ENCODE assay signal across 8 mouse cellular contexts in genomic region chr3:79202275-79203153, GRCm38 (mm10).
A peak's percentile ranks its signal among the peaks of the same experiment; 100 is the strongest.
DNase-seq lines count a peak whose midpoint lies in the region; ATAC-seq and TF ChIP-seq lines count a peak whose summit lies in the region.
"Had no signal": no experiment of that assay in that cellular context is flagged by ENCODE, and none has a peak within 500 bp of the region (broad histone marks: within the 10 kb centered on the region; RNA-seq: fewer than 3 reads in every experiment).

No protein-coding gene starts in this region.

- H3K4me1 ChIP-seq in forebrain, postnatal 0 days (ENCODE audit: insufficient read depth), result peaks cover 5% of the 10 kb centered on the region; the same call in 1 of the 2 replicates
- no peaks in the 10 kb centered on the region for H3K4me1 ChIP-seq in hindbrain, embryonic 11.5 days (replicated peaks; ENCODE audit: control insufficient read depth, insufficient read depth, low read length)

- peak; percentile 81 for ATAC-seq in forebrain, postnatal 0 days
- ATAC-seq in hindbrain, embryonic 11.5 days (ENCODE audit: low FRiP score), result peak; percentile 70

- peak; percentile 87 for DNase-seq in NIH3T3 (ENCODE audit: low read depth)
- peak; percentile 71 for DNase-seq in cerebellum, adult 11-12 months
- peak; percentile 85 for DNase-seq in forebrain, postnatal 0 days
- peak; percentile 83 for DNase-seq in hindbrain, embryonic 11.5 days (ENCODE audit: low spot score)
- DNase-seq in layer of hippocampus, adult 9-10 months (ENCODE audit: low spot score), result peak; percentile 84
- DNase-seq in lung, postnatal 10 days, result peak; percentile 90
- DNase-seq in retina, postnatal 1 day, result peak; percentile 82

- no peak overlapping the region for H3K4me2 ChIP-seq in forebrain, postnatal 0 days (ENCODE audit: low read depth)
- H3K4me2 ChIP-seq in hindbrain, embryonic 11.5 days (replicated peaks; ENCODE audit: low read depth, low read length), result no peak overlapping the region

- no peak overlapping the region for H3K27ac ChIP-seq in forebrain, postnatal 0 days (ENCODE audit: low read depth, low read length)
- H3K27ac ChIP-seq in hindbrain, embryonic 11.5 days (ENCODE audit: low read depth, low read length), result no peak overlapping the region

- no peaks in the 10 kb centered on the region for H3K9me3 ChIP-seq in forebrain, postnatal 0 days (ENCODE audit: low read length)
- no peaks in the 10 kb centered on the region for H3K9me3 ChIP-seq in hindbrain, embryonic 11.5 days (ENCODE audit: control insufficient read depth, low read length)
- H3K9me3 ChIP-seq: megakaryocyte, embryonic 14.5 days had no signal

- TF ChIP-seq CTCF in forebrain, postnatal 0 days (IDR thresholded peaks at IDR 0.05; ENCODE audit: low read depth), result peak; percentile 95

- H3K9ac ChIP-seq in forebrain, postnatal 0 days, result no peak overlapping the region
- H3K9ac ChIP-seq in hindbrain, embryonic 11.5 days (ENCODE audit: low read depth, low read length), result no peak overlapping the region

- H3K4me3 ChIP-seq in forebrain, postnatal 0 days (ENCODE audit: low read depth, low read length), result no peak overlapping the region
- no peak overlapping the region for H3K4me3 ChIP-seq in hindbrain, embryonic 11.5 days (ENCODE audit: low read depth, low read length)
- H3K4me3 ChIP-seq: megakaryocyte, embryonic 14.5 days had no signal

- H3K27me3 ChIP-seq in forebrain, postnatal 0 days (ENCODE audit: insufficient read depth, low read length), result no peaks in the 10 kb centered on the region
- no peaks in the 10 kb centered on the region for H3K27me3 ChIP-seq in hindbrain, embryonic 11.5 days (ENCODE audit: control insufficient read depth, insufficient read depth, low read length)
- H3K27me3 ChIP-seq: megakaryocyte, embryonic 14.5 days had no signal

- no peaks in the 10 kb centered on the region for H3K36me3 ChIP-seq in forebrain, postnatal 0 days (ENCODE audit: insufficient read depth)
- H3K36me3 ChIP-seq in hindbrain, embryonic 11.5 days (ENCODE audit: control insufficient read depth, insufficient read depth, low read length), result no peaks in the 10 kb centered on the region

- 42% methylated on average over 11 of the region's 11 CpGs for WGBS in forebrain, postnatal 0 days
- WGBS in hindbrain, embryonic 11.5 days, result 43% methylated on average over 11 of the region's 11 CpGs
